Mouse (Mus musculus) lung, adult 18-20 months (tissue): ENCODE measurements around the gene Cdx4.

Source experiments
- DNase-seq, 2 experiments: peaks; one replicate each; pipeline ENCODE4 v3.0.0; 2022; ENCODE audit warnings: mixed read lengths in 2 of 2

Cdx4 gene

DNA sequence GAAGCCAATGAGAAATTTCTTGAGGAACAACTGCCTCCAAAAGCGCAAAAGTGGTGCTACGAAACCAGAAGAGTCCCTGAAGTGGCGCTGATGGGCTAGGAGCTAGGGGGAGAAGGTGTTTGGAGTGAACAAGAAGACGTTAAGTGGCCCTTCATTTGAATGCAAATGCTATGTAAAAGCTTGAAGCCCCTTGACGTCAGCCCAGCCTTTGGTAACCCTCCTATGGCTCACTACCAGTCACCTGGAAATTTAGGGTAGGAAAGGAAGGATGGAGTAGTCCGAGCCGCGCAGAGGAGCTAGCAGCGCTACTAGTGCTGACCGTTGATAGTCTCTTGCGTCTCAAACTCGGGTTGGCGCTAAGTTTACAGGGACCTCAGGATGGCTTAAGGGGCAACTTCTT, at the start of gene Cdx4:
Cdx4 (plus strand) TSS at position 253 of the 400 bp plus-strand sequence.
- DNase-seq: no peak

DNA sequence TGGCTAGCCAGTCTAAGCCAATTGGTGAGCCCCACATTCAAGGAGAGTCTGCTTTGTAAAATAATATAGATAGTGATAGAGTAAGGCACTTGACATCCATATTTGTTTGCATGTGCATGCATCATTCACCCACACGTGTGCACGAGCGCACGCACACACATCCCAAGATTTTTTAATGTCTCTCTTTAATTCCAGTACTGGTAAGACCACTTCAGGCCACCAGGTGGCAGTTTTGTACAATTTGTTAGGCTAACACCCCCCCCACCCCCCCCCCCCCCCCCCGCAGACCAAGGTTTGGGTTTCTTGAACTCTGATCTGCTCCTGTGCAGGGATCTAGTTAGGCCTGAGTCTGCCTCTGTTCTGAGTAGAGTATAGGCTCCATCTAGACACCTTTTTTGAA, 46.9 kb upstream of the Cdx4 start:
- DNase-seq: no peak

DNA sequence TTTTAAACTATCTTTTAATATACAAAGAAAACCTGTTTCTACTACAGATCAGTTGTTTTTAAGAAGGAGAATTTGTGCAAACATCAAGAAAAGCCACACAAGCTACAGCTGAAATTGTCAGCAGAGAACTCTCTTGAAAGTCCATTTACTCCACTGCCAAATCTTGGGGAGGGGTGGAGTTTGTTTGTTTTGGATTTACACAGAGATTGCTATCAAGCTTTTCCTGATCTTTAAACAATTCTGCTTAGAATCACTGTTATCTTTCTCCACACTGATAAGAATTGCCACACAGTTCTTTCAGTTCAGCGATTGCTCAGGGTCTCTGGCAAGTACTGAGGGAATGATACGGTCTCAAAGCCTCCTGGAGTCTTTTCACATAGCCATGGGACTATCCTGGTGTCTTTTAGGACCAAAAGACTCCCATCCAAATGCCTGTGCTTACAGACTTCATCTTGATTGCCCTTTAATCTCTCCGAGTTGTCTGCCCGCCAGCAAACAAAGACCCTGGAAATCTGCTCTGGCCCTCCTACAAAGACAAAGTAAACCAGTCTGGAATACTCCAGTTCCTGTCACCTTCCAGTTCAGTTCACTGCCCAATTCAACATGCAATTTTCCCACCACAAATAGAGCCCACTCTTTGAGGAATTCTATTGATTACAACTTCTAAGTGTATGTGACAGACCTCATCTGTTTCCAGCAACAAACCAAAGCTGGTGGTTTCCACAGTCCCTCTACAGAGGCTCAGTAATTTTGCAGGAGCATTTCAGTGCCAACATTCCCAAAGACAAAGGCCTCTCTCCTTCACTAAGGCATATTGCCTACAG, 34.1 kb upstream of the Cdx4 start:
- peak in 1 of 2 experiments; percentile 0 for DNase-seq

DNA sequence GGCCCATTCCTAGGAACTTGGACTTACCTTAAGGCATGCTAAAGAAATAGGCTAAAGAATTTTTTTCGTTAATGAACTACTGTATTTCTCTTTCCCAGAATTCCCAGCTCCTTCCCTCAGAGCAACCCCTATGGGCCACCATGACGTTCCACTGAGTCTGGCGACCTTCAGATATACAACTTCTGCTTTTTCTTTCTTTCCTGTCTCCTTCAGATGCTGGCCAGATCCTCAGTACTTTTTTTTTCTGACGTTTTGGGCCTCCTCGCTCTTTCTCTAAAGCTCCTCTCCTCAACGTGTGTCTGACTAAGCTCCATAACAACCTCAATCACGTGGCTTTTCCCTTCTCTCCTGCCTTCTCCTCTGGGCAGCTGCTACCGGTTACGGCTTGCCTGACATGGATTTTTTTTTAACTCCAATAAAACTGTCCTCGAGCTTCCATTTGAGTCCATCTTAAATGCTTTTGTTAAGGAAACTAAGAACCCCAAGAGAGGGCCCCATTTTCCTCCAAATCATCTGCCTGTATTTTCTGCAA, 33.3 kb upstream of the Cdx4 start:
- DNase-seq: no peak

DNA sequence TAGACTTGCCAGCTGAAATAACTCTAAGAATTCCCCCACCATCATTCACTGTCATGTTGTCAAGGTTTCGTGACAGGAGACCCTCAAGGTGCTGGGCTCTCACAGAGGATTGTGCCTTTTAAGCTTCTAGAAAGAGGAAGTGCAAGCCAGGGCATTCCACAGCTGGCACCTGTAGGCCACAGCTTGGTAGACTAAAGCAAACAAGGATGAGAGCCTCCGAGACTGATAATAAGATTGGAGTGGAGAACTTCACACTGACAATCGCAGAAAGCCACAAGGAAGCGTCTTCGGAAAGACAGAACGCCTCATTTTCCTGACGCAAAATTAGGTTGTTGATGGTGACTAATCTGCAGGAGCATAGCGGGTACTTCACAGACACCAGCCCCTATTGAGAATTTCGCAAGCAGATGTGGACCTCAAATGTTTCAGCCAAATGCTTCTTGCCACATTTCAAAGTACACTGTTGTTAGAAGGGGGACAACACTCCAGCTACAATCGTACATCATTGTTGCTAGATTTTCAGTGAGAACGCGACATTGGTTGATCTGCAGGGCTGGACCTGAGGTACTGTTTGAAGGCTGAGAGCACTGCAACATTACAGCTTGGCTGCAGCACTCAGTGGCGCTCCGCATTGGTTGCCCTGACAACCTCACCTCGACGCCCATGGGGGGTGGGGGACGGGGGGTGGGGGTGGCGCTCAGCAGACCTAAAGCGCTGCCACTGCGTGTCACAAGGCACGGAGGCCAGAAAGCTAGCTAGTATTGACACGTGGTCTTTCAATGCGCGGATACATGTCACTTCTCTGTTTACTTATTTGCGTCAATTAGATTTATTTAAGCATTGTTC, 32.5 kb upstream of the Cdx4 start:
- DNase-seq: peak; percentile 2

DNA sequence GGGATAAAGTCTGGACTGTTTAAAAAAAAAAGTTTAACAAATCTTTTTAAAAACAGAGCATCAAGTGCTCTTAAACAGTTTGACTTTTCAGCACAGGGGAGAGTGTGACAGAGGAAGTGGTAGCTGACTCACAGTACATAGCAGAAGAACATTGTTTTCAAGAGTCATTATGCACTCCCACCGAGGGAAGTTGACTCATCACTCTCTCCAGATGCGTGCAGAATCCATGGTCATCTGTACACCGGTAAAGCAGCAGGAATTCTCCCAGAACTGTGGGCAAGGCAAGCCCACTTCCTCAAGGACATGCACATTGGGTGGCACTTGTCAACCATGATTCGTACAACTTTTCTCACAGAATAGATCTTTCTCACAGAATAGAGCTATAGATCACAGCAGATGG, 22.3 kb upstream of the Cdx4 start:
- no peak for DNase-seq

DNA sequence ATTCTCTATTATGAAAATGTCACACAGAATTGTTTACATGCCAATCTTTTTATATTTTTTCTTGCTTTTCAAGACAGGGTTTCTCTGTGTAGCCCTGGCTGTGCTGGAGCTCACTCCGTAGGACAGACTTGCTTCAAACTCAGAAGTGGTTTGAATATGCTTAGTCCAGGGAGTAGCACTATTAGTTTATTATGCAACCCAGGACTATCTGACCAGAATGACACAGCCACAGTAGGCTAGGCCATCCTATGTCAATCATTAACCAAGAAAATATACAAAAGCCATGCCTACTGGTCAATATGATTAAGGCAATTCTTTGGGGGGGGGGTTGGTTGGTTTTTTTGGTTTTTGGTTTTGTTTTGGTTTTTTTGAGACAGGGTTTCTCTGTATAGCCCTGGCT, 12.9 kb upstream of the Cdx4 start:
- no peak for DNase-seq

DNA sequence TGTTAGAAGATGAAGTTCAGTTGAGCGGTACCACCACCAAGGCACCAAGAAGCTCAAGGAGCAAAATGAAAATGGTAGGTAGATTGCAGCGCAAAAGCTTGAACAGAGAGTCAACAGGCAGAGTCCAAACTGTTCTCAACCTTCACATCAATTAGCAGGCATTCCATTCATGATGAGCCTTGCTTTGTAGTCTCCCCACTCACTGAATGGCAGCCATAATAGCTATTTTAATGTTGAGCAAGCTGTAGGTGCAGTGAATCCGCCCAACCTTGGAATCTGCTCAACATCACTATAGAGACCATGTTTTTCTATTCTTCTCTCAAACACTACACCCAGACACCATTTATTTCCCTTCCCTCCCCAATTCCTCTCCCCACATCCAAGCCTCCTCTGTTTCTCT, 9.5 kb upstream of the Cdx4 start:
- DNase-seq: no peak

DNA sequence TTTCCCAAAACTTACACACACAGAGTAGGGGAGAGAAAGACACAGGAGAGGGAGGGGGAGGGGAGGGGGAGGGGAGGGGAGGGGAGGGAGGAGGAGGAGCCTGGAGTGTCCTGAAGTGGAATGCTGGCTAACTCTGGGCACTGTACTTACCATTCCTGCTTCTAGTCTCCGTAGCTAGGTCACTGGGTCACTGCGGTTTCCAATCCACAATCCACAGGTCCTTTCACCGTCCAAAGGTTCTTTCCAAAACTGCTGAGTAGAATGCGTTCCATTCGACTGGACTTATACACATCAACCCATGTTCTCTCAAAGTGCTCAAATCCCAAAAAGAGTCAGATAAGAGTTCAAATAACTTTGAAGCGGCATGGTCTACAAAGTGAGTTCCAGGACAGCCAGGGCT, 7.1 kb upstream of the Cdx4 start:
- DNase-seq: no peak

DNA sequence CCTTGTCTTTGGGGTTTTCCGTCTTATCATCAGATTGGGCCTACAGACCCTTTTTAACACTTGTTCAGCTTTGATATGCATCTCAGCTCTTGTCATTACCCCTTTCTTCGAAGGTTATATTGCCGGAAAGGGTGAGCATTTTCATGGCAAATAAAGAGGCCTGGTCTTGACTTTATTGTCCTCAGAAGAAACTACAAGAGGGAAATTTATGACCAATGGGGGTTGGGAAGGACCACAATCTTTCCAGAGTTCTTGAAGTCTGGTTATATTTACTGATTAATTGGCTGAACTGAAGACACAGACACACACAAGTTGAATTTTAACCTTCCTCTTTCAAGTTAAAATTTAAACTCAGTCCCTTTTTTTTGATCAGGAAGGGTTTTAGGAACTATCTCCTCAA, 4.7 kb downstream of the Cdx4 start:
- DNase-seq: no peak

DNA sequence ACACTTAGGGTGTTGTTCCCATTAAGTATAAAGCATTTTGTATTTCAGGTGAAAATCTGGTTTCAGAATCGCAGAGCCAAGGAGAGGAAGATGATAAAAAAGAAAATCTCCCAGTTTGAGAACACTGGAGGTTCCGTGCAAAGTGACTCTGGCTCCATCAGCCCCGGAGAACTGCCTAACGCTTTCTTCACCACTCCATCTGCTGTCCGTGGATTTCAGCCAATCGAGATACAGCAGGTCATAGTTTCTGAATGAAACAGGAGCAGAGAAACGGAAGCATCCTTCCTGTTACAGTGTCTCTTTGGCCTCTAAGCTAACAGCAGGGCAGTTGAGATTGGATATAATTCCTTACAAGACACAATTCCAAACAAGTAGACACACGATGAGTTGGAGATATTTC, 8.2 kb downstream of the Cdx4 start:
- no peak for DNase-seq

DNA sequence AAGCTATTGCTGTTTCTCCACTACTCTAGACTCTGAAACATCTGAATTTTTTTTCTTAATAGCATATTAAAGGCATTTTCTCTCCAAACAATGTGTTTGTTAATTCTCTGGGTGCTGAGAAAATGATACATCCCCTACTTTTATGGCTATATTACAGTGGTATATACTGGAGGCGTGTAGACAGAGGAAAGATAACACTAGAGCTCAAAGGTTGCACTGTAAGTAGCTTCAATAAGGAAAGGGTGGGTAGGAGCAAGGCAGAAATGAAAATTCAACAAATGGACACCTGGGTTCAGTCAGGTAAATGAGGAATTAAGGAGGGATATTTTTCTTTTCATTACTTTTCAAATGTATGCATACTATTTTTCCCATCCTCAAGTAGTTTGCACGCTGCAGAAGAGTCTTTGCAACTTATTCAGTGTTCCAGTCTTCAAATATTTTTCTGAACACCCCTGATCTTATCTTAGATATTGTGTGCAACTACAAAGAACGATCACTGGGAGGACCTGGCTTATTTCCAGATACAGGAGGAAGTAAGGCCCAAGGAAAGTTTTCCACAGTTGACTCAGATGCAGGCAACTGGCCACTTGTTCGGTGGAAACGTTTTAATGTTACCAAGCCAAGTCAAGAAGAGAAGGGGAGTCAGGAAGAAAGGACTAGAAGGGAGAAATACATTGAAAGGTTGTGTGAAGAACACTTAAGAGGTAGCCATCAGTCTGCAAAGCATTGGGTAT, 10.1 kb downstream of the Cdx4 start:
- DNase-seq: no peak

DNA sequence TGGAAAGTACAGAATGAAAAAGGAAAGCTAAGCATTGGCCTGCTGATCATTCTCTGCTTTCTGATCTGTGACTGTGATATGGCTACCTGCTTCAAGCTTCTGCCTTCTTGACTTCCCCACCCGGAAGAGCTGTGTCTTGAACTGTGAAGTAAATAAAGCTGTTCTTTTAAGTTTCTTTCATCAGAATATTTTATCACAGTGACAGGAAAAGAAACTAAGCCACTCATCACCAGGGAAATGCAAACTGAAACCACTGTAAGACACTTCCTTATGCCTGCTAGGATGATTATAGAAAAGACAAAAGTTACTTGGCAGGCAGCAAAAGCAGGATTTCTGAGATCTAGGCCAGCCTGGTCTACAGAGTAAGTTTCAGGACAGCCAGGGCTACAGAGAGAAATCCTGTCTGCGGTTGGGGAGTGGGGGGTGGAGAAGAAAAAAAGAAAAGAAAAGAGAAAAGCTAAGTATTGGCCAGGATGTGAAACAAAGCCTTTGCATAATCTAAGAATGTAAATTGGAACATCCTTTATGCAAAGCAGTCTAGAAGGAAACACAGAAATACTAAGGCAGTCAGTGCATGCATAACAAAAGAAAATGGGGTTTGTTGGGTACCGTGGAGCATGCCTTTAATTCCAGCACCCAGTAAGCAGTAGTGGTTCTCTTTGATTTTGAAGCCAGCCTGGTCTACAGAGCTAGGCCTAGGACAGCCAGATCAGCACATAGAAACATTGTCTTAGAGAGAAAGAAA, 20.3 kb downstream of the Cdx4 start:
- no peak for DNase-seq

DNA sequence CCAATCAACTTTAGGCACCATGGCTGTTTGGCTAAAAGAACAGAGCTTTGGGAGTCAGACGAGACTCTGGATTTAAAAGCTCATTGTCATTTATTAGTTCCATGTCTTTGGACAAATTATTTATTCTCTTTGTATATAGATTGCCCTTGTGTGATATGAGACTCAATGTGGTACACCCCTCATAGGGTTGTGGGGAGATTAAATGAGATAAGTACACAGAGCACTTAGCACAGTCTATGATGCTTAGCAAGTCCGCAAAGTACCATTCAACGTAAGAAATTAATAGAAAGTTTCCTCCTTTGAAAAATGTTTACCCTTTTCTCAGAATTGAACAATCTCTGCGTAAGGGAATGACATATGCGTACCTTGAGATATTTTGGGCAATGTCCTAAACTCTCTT, 34.6 kb downstream of the Cdx4 start:
- no peak for DNase-seq

DNA sequence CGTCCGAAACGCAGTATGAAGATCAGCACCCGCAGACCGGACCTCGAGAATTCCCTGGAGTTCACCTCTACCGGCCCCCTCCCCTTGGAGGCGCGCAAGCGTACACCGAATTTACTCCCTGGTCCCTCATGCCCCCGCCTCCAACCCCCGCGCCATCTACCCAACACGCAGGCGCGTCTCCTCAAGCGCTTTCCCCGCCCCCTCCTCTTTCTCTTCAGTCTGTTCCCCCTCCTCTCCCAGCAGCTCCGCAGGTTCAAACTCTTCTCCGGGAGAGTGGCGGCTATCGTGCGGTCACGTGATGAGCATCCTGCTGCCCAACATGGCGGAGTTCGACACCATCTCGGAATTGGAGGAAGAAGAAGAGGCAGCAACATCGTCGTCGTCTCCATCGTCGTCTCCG, 35.1 kb downstream of the Cdx4 start, which contains the start of gene Chic1:
Chic1 (plus strand) TSS at position 190 of the 400 bp plus-strand sequence.
- peak; percentile 55 to 60 for DNase-seq

DNA sequence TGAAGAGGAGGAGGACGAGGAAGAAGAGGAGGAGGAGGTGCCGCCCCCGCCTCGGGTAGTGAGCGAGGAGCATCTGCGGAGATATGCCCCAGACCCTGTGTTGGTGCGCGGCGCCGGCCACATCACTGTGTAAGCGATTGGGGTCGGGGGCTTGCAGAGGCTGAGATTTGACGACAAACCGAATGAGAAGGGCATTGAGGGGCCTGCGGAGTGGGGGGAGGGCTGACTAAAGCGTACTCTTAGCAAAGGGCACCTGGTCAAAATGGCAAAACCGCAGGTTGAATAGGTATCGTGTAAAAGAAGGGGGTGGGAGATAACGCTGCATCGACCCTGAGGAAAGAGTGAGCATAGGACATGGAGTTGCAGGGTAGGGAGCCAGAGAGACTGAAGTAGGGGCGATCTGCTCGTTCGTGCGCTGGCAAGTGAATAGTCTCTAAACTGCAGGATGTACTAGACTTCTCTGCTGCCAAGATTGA, 35.6 kb downstream of the Cdx4 start:
- DNase-seq: no peak

DNA sequence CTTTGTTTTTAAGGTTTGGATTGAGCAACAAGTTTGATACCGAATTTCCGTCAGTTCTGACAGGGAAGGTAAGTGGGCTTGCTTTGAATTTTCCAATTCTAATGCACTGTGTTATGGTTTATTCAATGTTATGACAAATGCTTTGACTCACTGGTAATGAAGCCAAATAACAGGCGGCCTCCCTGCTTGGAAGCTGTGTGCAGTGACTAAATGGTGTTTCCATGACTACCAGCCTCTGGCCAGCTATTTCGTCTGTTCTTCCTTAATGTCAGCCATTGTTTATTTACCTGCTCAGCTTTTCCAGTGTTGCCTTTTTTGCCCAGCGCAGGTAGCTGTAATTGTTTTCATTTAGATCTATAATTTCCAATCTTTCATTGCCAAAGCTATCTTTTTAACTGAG, 45.0 kb downstream of the Cdx4 start:
- no peak for DNase-seq

DNA sequence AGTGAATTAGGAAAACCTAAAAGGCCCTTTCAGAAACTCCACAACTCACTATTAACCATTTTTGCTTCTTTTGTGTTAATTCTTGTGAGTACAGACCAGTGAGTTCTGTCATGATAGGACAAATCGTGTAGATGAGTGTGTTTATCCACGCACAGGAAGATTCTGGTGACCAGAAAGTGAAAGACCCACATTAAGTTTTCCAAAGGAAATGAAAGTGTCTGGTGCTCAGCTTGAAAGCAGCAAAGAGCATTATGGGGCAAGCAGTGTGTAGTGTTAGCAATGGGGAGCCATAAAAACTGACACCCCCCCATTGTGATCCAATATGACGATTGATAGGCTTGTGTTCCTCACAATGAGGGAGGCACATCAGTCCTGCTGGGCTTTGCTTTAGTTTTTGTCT, 47.5 kb downstream of the Cdx4 start:
- no peak for DNase-seq

DNA sequence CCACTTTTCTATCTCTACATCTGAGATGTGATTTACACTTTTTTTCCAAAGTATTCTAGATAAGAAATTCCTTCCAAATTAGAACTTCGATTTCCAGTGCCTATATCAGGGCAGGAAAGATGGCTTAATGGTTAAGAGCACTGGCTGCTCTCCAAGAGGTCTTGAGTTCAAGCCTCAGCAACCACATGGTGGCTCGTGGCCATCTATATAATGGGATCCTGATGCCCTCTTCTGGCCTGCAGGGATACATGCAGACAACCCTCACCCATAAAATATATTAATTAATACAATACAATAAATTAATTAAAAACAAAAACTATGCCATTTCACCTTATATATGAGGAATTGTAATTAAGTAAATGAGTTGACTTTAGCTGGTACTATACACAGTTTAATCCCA, 50.0 kb downstream of the Cdx4 start:
- no peak for DNase-seq

DNA sequence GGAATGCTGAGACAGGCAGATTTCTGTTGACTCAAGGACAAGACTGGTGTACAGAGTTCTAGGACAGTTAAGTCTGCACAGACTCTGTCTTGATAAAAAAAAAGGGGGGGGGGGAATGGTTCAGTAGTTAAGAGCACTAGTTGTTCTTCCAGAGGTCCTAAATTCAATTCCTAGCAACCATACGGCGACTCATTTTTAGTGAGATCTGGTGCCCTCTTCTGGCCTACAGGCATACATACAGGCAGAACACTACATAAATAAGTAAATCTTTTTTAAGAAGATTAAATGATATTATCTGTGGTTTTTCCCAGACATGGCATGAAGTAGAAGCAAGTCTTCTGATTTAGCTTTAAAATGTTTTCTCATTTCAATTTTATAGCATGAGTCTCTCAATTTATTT, 50.4 kb downstream of the Cdx4 start:
- DNase-seq: no peak

DNA sequence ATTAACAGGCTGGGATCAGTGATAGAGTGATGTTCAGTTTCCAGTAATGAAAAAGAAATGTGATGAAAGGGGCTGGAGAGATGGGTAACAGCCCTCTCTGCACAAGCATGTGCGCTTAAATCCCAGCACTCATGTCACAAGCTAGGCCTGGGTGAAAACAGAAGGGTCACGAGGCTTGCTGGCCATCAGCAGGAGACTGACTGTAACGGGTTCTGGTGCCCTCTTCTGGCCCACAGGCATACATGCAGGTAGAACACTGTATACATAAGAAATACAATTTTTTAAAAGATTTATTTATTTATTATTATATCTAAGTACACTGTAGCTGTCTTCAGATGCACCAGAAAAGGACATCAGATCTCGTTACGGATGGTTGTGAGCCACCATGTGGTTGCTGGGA, 53.1 kb downstream of the Cdx4 start:
- DNase-seq: no peak
